ENCODE assay signal across 14 mouse cellular contexts in the genomic region with DNA sequence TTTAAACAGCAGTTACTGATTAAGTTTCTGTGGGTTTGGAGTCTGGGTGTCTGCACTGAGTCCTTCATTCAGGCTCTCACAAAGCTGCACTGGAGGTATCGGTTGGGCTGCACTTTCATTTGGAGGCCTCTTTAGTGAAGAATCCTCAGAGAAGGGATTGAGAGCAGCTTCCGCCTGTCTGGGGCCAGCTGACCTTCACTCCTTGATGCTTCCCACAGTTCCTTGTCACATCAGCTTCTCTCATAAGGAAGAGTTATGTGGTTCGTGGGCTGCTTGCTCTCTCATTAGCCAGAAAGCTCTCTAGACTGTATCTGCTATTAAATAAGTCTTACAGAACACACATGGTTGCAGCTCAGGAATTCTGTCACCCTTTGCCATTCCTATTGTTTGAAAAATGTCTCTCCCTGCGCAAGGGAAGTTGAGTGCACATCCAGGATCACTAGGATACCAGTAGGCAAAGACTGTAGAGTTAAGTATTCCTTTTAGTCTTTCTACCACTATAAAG.
DNase-seq lines count a peak whose midpoint lies in the region; ATAC-seq and TF ChIP-seq lines count a peak whose summit lies in the region.
"Had no signal": no experiment of that assay in that cellular context is flagged by ENCODE, and none has a peak within 500 bp of the region (broad histone marks: within the 10 kb centered on the region; RNA-seq: fewer than 3 reads in every experiment).

No protein-coding gene starts in this region.

- no peaks in the 10 kb centered on the region for H3K9me3 ChIP-seq in heart, embryonic 14.5 days (ENCODE audit: control insufficient read depth, low read length)
- no peaks in the 10 kb centered on the region for H3K9me3 ChIP-seq in intestine, postnatal 0 days (ENCODE audit: control insufficient read depth)
- H3K9me3 ChIP-seq in stomach, embryonic 16.5 days (replicated peaks; ENCODE audit: control insufficient read depth, low read length), result no peaks in the 10 kb centered on the region
- H3K9me3 ChIP-seq: hindbrain, embryonic 13.5 days had no signal

- H3K4me1 ChIP-seq in heart, embryonic 14.5 days (ENCODE audit: control insufficient read depth in 2 of 2, insufficient read depth in 2 of 2, low read length in 2 of 2), result peaks cover 24 to 32% of the 10 kb centered on the region in 2 experiments
- peaks cover 3% of the 10 kb centered on the region for H3K4me1 ChIP-seq in heart, adult 2 months (ENCODE audit: control insufficient read depth, insufficient read depth, low read length)
- 0 out of 2 replicates have a peak, but pooled peaks cover 3% of the 10 kb centered on the region for H3K4me1 ChIP-seq in intestine, postnatal 0 days (replicated peaks; ENCODE audit: control insufficient read depth, insufficient read depth, low read length)
- H3K4me1 ChIP-seq in stomach, embryonic 16.5 days (ENCODE audit: control insufficient read depth, insufficient read depth, low read length), result peaks cover 30% of the 10 kb centered on the region

- H3K4me3 ChIP-seq in heart, embryonic 14.5 days (ENCODE audit: control insufficient read depth in 1 of 2, insufficient read depth in 1 of 2, low read depth in 1 of 2, low read length in 2 of 2), result no peak overlapping the region
- H3K4me3 ChIP-seq in heart, adult 2 months, result no peak overlapping the region
- no peak overlapping the region for H3K4me3 ChIP-seq in intestine, postnatal 0 days (ENCODE audit: low read depth, low read length)
- no peak overlapping the region for H3K4me3 ChIP-seq in stomach, embryonic 16.5 days (replicated peaks; ENCODE audit: low read length)
- H3K4me3 ChIP-seq: hindbrain, embryonic 13.5 days had no signal

- H3K9ac ChIP-seq in heart, embryonic 14.5 days (ENCODE audit: low read length), result peak overlapping the region; percentile 16; the same call in 1 of the 2 replicates
- no peak overlapping the region for H3K9ac ChIP-seq in heart, adult 2 months (ENCODE audit: low read depth, low read length)
- H3K9ac ChIP-seq in intestine, postnatal 0 days (ENCODE audit: low read depth, low read length), result no peak overlapping the region
- peak overlapping the region; percentile 37; the same call in 1 of the 2 replicates for H3K9ac ChIP-seq in stomach, embryonic 16.5 days (ENCODE audit: low read length)
- H3K9ac ChIP-seq: hindbrain, embryonic 13.5 days; liver, postnatal 0 days had no signal

- no peak for ATAC-seq in heart, embryonic 14.5 days (ENCODE audit: insufficient number of reproducible peaks, insufficient read depth, low FRiP score, low read depth)
- ATAC-seq in intestine, postnatal 0 days, result no peak
- ATAC-seq in stomach, embryonic 16.5 days (ENCODE audit: insufficient read depth, low FRiP score), result no peak
- ATAC-seq: activated CD4-positive, CD25-positive, alpha-beta regulatory T cell, adult 4 months; liver, postnatal 0 days had no signal

- 64% methylated on average over 4 of the region's 4 CpGs for WGBS in heart, embryonic 14.5 days
- WGBS in heart, adult 2 months, result 82% methylated on average over 4 of the region's 4 CpGs
- 24% methylated on average over 4 of the region's 4 CpGs for WGBS in intestine, postnatal 0 days
- WGBS in stomach, embryonic 16.5 days, result 44% methylated on average over 4 of the region's 4 CpGs

- H3K4me2 ChIP-seq in heart, embryonic 14.5 days (ENCODE audit: low read length), result no peak overlapping the region
- 0 out of 2 replicates have a peak overlapping the region, but pooled peaks have one; percentile 55 for H3K4me2 ChIP-seq in intestine, postnatal 0 days (replicated peaks; ENCODE audit: low read depth)
- 0 out of 2 replicates have a peak overlapping the region, but pooled peaks have one; percentile 40 for H3K4me2 ChIP-seq in stomach, embryonic 16.5 days (ENCODE audit: low read depth, low read length)

- H3K79me2 ChIP-seq in heart, adult 2 months (replicated peaks; ENCODE audit: control insufficient read depth, insufficient read depth, low read length), result no peaks in the 10 kb centered on the region

- no peak for DNase-seq in heart, adult 2 months
- peak; percentile 32 for DNase-seq in retina, embryonic 14.5 days (ENCODE audit: low spot score)
- DNase-seq in retina, postnatal 1 day, result no peak
- DNase-seq in layer of hippocampus, adult 11-12 months (ENCODE audit: low spot score), result no peak
- no peak for DNase-seq in lung, postnatal 4 days
- DNase-seq: cerebellum, adult 2 months; gastrocnemius, adult 2 months; liver, postnatal 0 days; thymus, postnatal 36 days had no signal

- H3K27me3 ChIP-seq in heart, embryonic 14.5 days (ENCODE audit: control insufficient read depth, insufficient read depth, low read length), result no peaks in the 10 kb centered on the region
- no peaks in the 10 kb centered on the region for H3K27me3 ChIP-seq in heart, adult 2 months (ENCODE audit: control insufficient read depth, insufficient read depth, low read length)
- H3K27me3 ChIP-seq in intestine, postnatal 0 days (replicated peaks; ENCODE audit: control insufficient read depth, insufficient read depth, low read length), result no peaks in the 10 kb centered on the region
- no peaks in the 10 kb centered on the region for H3K27me3 ChIP-seq in stomach, embryonic 16.5 days (ENCODE audit: control insufficient read depth, insufficient read depth, low read length)

- TF ChIP-seq POLR2A in heart, adult 2 months (IDR thresholded peaks at IDR 0.05; ENCODE audit: insufficient read depth, low read depth, low read length), result no peak

- no peak for TF ChIP-seq CTCF in heart, adult 2 months (IDR thresholded peaks at IDR 0.05)
- no peak for TF ChIP-seq CTCF in intestine, postnatal 0 days (IDR thresholded peaks at IDR 0.05; ENCODE audit: low read depth)

- intact Hi-C loops in heart, adult 2 months (cut with DNase I), result no loop called here

- no peak for TF ChIP-seq EP300 in heart, adult 2 months (IDR thresholded peaks at IDR 0.05; ENCODE audit: insufficient read depth, low read depth, low read length)

- peak overlapping the region; percentile 92 to 94 for H3K27ac ChIP-seq in heart, embryonic 14.5 days (replicated peaks in 1 of 2; ENCODE audit: control insufficient read depth in 1 of 2, insufficient read depth in 1 of 2, low read depth in 2 of 2, low read length in 2 of 2)
- no peak overlapping the region for H3K27ac ChIP-seq in heart, adult 2 months
- peak overlapping the region; percentile 47 for H3K27ac ChIP-seq in intestine, postnatal 0 days (ENCODE audit: low read depth, low read length)
- H3K27ac ChIP-seq in stomach, embryonic 16.5 days (ENCODE audit: low read length), result peak overlapping the region; percentile 89

- no peaks in the 10 kb centered on the region for H3K36me3 ChIP-seq in heart, embryonic 14.5 days (ENCODE audit: control insufficient read depth, insufficient read depth, low read length)
- H3K36me3 ChIP-seq in heart, adult 2 months (ENCODE audit: control insufficient read depth, insufficient read depth, low read length), result no peaks in the 10 kb centered on the region
- H3K36me3 ChIP-seq in intestine, postnatal 0 days (ENCODE audit: control insufficient read depth, insufficient read depth), result no peaks in the 10 kb centered on the region
- H3K36me3 ChIP-seq in stomach, embryonic 16.5 days (ENCODE audit: control insufficient read depth, insufficient read depth, low read length), result no peaks in the 10 kb centered on the region
- H3K36me3 ChIP-seq: hindbrain, embryonic 13.5 days had no signal

Comparison
In these comparisons a context has a peak if more than half of its experiments do, and no peak if none do; other contexts are left out.
1. H3K9ac ChIP-seq: peak in heart, embryonic 14.5 days (single experiment) and stomach, embryonic 16.5 days (single experiment); none in heart, adult 2 months (single experiment) and intestine, postnatal 0 days (single experiment).